Mouse (Mus musculus): ENCODE data around the gene Adtrp. TPM values are rescaled to one million over a fixed set of nuclear protein-coding genes. Genes with fewer than 3 reads are reported as not detected.

Adtrp gene
- polyA plus RNA-seq, 1 experiment from 2014 or later = not detected

DNA sequence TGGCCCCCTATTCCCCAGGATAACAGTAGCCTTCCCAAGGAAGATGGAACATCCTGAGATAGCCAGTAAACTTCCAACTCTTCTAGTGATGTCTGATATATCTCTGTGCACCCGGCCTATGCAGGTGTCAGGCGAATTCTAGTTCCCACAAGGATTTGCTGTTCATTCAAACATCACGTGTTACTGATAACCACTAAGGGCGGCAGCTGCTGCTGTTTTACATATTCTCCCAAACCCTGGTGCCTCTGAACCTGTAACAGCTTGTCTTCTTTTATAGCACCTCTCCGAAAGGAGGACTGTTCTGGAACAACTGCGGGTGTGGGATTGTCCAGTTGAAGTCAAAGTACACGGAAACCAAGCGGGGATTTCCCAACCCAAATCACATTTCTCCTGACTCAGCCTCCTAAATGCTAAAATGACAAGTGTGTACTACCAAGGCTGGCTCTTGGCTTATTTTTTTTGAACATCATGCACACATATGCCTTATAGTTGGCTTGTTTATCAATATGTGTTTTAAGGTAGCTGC lies 13.8 kb downstream of the Adtrp start:
- no peak overlapping the region for H3K4me2 ChIP-seq
- no peaks in the 10 kb centered on the region for H3K36me3 ChIP-seq (ENCODE audit: insufficient read depth)
- H3K4me3 ChIP-seq (ENCODE audit: low read depth, low read length) = no peak overlapping the region
- no peaks in the 10 kb centered on the region for H3K4me1 ChIP-seq (ENCODE audit: insufficient read depth)
- H3K9ac ChIP-seq = no peak overlapping the region
- TF ChIP-seq CTCF (IDR thresholded peaks at IDR 0.05; ENCODE audit: low read depth) = no peak
- no peaks in the 10 kb centered on the region for H3K9me3 ChIP-seq (ENCODE audit: low read depth, low read length)
- DNase-seq = no peak
- 69% methylated on average over 8 of the region's 8 CpGs for WGBS
- no peak overlapping the region for H3K27ac ChIP-seq (ENCODE audit: low read depth)
- no peak for ATAC-seq (ENCODE audit: insufficient read depth)
- no peaks in the 10 kb centered on the region for H3K27me3 ChIP-seq (ENCODE audit: insufficient read depth, low read length)

DNA sequence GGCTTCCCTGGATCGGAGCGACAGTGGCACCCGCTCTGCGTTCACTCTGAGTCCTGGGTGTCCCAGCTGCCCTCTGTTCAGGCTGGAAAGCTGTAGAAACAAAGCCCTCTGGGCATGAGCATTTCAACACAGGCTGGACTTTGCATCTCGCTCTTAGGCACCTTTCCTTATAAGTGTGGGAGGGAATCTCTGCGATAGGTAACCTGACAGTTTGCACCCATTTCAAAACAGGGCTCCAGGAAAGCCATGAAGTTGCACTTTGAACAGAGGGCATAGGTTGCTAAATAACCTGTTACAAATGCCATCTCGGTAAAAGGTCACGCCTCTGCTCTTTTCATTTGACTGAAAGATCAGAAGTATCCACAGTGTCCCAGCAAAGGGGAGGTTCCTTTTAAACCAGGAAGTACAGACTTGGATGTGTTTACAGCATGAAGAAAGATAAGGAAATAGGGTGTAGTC lies 19.2 kb downstream of the Adtrp start:
- no peak overlapping the region for H3K4me3 ChIP-seq (ENCODE audit: low read depth, low read length)
- no peak overlapping the region for H3K27ac ChIP-seq (ENCODE audit: low read depth)
- DNase-seq (no peak), ATAC-seq (ENCODE audit: insufficient read depth) (no peak)
- no peak overlapping the region for H3K9ac ChIP-seq
- no peak for TF ChIP-seq CTCF (IDR thresholded peaks at IDR 0.05; ENCODE audit: low read depth)
- WGBS = 77% methylated on average over 8 of the region's 8 CpGs
- no peaks in the 10 kb centered on the region for H3K4me1 ChIP-seq (ENCODE audit: insufficient read depth)
- H3K4me2 ChIP-seq = no peak overlapping the region
- no peaks in the 10 kb centered on the region for H3K36me3 ChIP-seq (ENCODE audit: insufficient read depth)
- no peaks in the 10 kb centered on the region for H3K27me3 ChIP-seq (ENCODE audit: insufficient read depth, low read length)
- H3K9me3 ChIP-seq (ENCODE audit: low read depth, low read length) = no peaks in the 10 kb centered on the region

DNA sequence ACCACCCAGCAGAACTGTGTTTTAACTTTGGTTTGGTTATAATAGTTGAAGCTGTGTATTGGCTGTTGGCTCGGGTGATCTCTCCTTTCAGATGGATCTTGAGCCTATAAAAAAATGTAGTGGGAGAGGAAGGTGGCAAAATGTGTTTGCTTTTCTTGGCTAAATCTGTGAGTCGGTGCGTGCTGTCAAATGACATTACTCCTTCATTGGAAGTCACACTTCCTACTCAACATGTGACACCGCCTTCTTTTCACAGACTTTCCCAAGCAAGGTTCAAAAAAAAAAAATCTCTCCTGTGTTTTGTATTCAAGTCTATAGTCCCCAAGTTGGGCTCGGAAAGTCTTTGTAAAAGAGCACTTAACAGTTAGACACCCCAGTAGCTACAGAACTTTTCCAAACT lies 19.9 kb downstream of the Adtrp start:
- DNase-seq (no peak), ATAC-seq (ENCODE audit: insufficient read depth) (no peak)
- H3K4me3 ChIP-seq (ENCODE audit: low read depth, low read length) = no peak overlapping the region
- no peaks in the 10 kb centered on the region for H3K36me3 ChIP-seq (ENCODE audit: insufficient read depth)
- no peak overlapping the region for H3K9ac ChIP-seq
- no peaks in the 10 kb centered on the region for H3K4me1 ChIP-seq (ENCODE audit: insufficient read depth)
- H3K4me2 ChIP-seq = no peak overlapping the region
- no peaks in the 10 kb centered on the region for H3K9me3 ChIP-seq (ENCODE audit: low read depth, low read length)
- WGBS = 72% methylated on average over 5 of the region's 5 CpGs
- no peak for TF ChIP-seq CTCF (IDR thresholded peaks at IDR 0.05; ENCODE audit: low read depth)
- no peaks in the 10 kb centered on the region for H3K27me3 ChIP-seq (ENCODE audit: insufficient read depth, low read length)
- no peak overlapping the region for H3K27ac ChIP-seq (ENCODE audit: low read depth)

DNA sequence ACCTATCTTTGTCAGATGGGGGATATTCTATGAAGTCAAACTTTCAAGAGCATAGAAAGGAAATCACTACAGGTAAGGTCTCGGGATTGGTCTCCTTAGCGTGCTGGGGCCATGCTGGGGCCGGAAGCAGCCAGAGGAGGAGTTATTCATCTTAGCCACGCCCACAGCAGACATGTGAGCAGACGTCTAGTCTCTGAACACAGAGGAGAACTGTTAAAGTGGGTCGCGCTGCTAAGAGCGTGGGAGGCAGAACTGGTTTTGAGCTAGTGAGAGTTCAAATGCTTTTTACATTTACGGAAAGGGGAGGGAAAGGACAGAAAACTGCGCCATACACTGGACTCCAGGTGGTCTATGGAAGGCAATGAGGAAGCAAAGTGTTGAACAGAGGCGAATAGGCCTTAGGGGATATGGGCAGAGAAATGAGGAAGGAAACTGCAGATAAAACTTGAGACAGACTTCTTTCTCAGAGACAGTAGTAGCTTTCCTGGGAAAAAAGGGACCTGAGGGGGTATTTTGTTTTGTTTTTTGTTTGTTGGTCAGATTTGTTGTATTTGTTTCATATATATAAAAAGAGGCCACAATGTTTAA lies 22.0 kb downstream of the Adtrp start:
- ATAC-seq (ENCODE audit: insufficient read depth) = no peak
- H3K4me2 ChIP-seq = no peak overlapping the region
- TF ChIP-seq CTCF (IDR thresholded peaks at IDR 0.05; ENCODE audit: low read depth) = no peak
- no peak overlapping the region for H3K9ac ChIP-seq
- no peak overlapping the region for H3K4me3 ChIP-seq (ENCODE audit: low read depth, low read length)
- H3K27ac ChIP-seq (ENCODE audit: low read depth) = no peak overlapping the region
- no peaks in the 10 kb centered on the region for H3K4me1 ChIP-seq (ENCODE audit: insufficient read depth)
- H3K9me3 ChIP-seq (ENCODE audit: low read depth, low read length) = no peaks in the 10 kb centered on the region
- H3K27me3 ChIP-seq (ENCODE audit: insufficient read depth, low read length) = no peaks in the 10 kb centered on the region
- H3K36me3 ChIP-seq (ENCODE audit: insufficient read depth) = no peaks in the 10 kb centered on the region
- WGBS = 69% methylated on average over 11 of the region's 11 CpGs
- peak; percentile 26 for DNase-seq

DNA sequence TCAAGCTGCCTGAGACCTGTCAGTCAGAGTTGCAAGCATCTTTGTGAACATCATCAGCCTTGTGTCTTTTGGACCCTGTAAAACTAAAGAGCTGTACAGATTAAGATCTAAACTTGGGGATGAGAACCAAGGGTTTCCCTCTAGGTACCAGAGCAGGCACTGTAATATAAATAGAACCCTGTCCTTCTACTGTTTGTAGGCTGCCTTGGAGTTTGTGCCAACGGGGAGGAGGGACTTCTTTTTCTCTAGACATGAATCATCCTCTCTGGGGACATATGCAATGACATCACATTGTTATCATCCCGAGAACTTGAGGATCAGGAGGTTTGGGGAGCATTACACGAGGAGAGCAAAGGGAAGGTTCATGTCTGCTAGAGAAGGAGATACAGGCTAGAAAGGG lies 24.4 kb downstream of the Adtrp start:
- ATAC-seq (ENCODE audit: insufficient read depth) (no peak), DNase-seq (no peak)
- 56% methylated on average over 3 of the region's 3 CpGs for WGBS
- Histone ChIP-seq H3K36me3 (ENCODE audit: insufficient read depth) (no peaks in the 10 kb centered on the region), H3K27ac (ENCODE audit: low read depth) (no peak overlapping the region), H3K9ac (no peak overlapping the region), H3K27me3 (ENCODE audit: insufficient read depth, low read length) (no peaks in the 10 kb centered on the region), H3K9me3 (ENCODE audit: low read depth, low read length) (no peaks in the 10 kb centered on the region), H3K4me3 (ENCODE audit: low read depth, low read length) (no peak overlapping the region), H3K4me2 (no peak overlapping the region), H3K4me1 (ENCODE audit: insufficient read depth) (no peaks in the 10 kb centered on the region)
- TF ChIP-seq CTCF (IDR thresholded peaks at IDR 0.05; ENCODE audit: low read depth) = no peak

DNA sequence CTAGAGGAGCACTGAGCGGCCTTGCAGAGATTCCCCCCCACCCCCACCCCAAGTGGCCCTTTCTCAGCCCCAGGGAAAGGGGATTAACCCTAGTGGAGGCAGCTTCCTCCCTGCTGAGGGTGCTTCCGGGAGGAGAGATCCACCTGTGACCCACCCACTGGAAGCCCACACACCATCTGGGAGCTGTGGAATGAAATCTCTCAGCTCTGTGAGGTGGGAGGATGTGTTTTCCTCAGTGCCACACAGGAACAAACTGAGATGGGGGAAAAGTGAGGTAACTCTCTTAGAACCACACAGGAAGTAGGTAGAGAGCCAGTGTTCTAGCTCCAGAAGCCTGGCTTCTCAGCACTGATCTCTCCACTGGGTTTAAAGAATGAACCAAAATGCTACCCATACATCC lies 24.9 kb downstream of the Adtrp start:
- WGBS = 35% methylated on average over 2 of the region's 2 CpGs
- no peak overlapping the region for H3K9ac ChIP-seq
- no peaks in the 10 kb centered on the region for H3K9me3 ChIP-seq (ENCODE audit: low read depth, low read length)
- H3K4me3 ChIP-seq (ENCODE audit: low read depth, low read length) = no peak overlapping the region
- H3K27me3 ChIP-seq (ENCODE audit: insufficient read depth, low read length) = no peaks in the 10 kb centered on the region
- no peak for ATAC-seq (ENCODE audit: insufficient read depth)
- TF ChIP-seq CTCF (IDR thresholded peaks at IDR 0.05; ENCODE audit: low read depth) = no peak
- no peak for DNase-seq
- H3K4me2 ChIP-seq = no peak overlapping the region
- no peaks in the 10 kb centered on the region for H3K4me1 ChIP-seq (ENCODE audit: insufficient read depth)
- no peaks in the 10 kb centered on the region for H3K36me3 ChIP-seq (ENCODE audit: insufficient read depth)
- H3K27ac ChIP-seq (ENCODE audit: low read depth) = no peak overlapping the region

DNA sequence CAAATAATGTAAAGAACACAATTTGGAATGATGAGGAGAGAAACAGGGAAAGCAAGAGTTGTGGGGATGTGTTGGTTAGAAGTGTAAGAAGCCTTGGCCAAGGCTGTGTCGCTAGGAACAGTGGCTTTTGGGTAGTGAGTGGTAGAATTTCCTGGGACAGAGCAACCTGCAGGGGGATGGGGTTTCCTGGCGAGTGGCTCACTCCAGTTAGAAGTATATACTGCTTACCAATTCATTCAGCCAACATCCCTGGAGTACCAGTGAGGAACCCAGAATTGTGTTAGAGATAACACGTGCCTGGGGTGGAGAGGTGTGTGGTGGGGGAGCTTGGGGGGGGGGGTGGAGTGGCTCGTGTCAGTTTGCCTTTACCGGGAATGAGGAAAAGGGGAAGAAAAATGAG lies 25.4 kb downstream of the Adtrp start:
- H3K4me1 ChIP-seq (ENCODE audit: insufficient read depth) = no peaks in the 10 kb centered on the region
- 18% methylated on average over 5 of the region's 5 CpGs for WGBS
- no peak overlapping the region for H3K9ac ChIP-seq
- no peaks in the 10 kb centered on the region for H3K27me3 ChIP-seq (ENCODE audit: insufficient read depth, low read length)
- no peak overlapping the region for H3K4me2 ChIP-seq
- H3K4me3 ChIP-seq (ENCODE audit: low read depth, low read length) = no peak overlapping the region
- DNase-seq (no peak), ATAC-seq (ENCODE audit: insufficient read depth) (no peak)
- no peak overlapping the region for H3K27ac ChIP-seq (ENCODE audit: low read depth)
- no peaks in the 10 kb centered on the region for H3K9me3 ChIP-seq (ENCODE audit: low read depth, low read length)
- no peaks in the 10 kb centered on the region for H3K36me3 ChIP-seq (ENCODE audit: insufficient read depth)
- no peak for TF ChIP-seq CTCF (IDR thresholded peaks at IDR 0.05; ENCODE audit: low read depth)
